Mouse (Mus musculus) gastrocnemius, adult 2 months (tissue): ENCODE data around the gene Mfsd4a. TPM values are rescaled to one million over a fixed set of nuclear protein-coding genes. Genes with fewer than 3 reads are reported as not detected.

Source experiments
- DNase-seq: peaks from one replicate; pipeline ENCODE4 v3.0.0; 2022
- H3K27ac ChIP-seq: fragments of 200-600 bp; 2 replicates; pipeline ENCODE4 v1.8.1; 2022; ENCODE audit warnings: mild to moderate bottlenecking
- H3K4me3 ChIP-seq: fragments of 200-600 bp; 2 replicates; pipeline ENCODE4 v1.8.1; 2022; ENCODE audit warnings: mild to moderate bottlenecking, moderate library complexity
- CTCF ChIP-seq: fragments of 200-600 bp; IDR thresholded peaks from 2 replicates; pipeline ENCODE4 v1.8.1; 2022; ENCODE audit warnings: antibody characterized with exemption, mild to moderate bottlenecking, moderate library complexity
- intact Hi-C: fragments of 180-260 bp; cut with DNase I; formaldehyde crosslinking; loops from one replicate; pipeline ENCODE4 v1.15.1; 2025
- total RNA-seq, 2 experiments: library from RNA; stranded (reverse); gene quantifications; 2 replicates each; pipeline ENCODE4 v1.2.3; 2021

Gene Mfsd4a
- total RNA-seq, 2 experiments from 2014 or later, result 4.4 to 9.8 TPM

GRCm38 (mm10) chr1:132093269-132093668, 25.4 kb upstream of the Mfsd4a start:
- intact Hi-C loops, result no loop called here
- no peak for DNase-seq
- no peak overlapping the region for H3K27ac ChIP-seq
- TF ChIP-seq CTCF, result no peak
- no peak overlapping the region for H3K4me3 ChIP-seq

- no peak overlapping the region for H3K27ac ChIP-seq
- intact Hi-C loops, result no loop called here
- no peak for DNase-seq
- TF ChIP-seq CTCF, result no peak
- no peak overlapping the region for H3K4me3 ChIP-seq
Measured at GRCm38 (mm10) chr1:132090266-132090665, 22.4 kb upstream of the Mfsd4a start.

GRCm38 (mm10) chr1:132089767-132090166, 21.9 kb upstream of the Mfsd4a start:
- intact Hi-C loops, result no loop called here
- TF ChIP-seq CTCF, result no peak
- DNase-seq, result no peak
- no peak overlapping the region for H3K27ac ChIP-seq
- no peak overlapping the region for H3K4me3 ChIP-seq

GRCm38 (mm10) chr1:132088181-132088671, 20.4 kb upstream of the Mfsd4a start:
- intact Hi-C loops, result no loop called here

GRCm38 (mm10) chr1:132085181-132086049, 17.6 kb upstream of the Mfsd4a start:
- Histone ChIP-seq H3K4me3 (no peak overlapping the region), H3K27ac (no peak overlapping the region)
- no peak for DNase-seq
- intact Hi-C loops, result no loop called here
- TF ChIP-seq CTCF, result no peak

More at GRCm38 (mm10) chr1:132088181-132088671, 20.4 kb upstream of the Mfsd4a start:
- no peak for TF ChIP-seq CTCF
- no peak overlapping the region for H3K4me3 ChIP-seq
- DNase-seq, result no peak
- no peak overlapping the region for H3K27ac ChIP-seq

- no peak for DNase-seq
- intact Hi-C loops, result no loop called here
- no peak for TF ChIP-seq CTCF
- Histone ChIP-seq H3K4me3 (no peak overlapping the region), H3K27ac (no peak overlapping the region)
Measured at GRCm38 (mm10) chr1:132078413-132078812, 10.6 kb upstream of the Mfsd4a start.

GRCm38 (mm10) chr1:132075576-132075975, 7.7 kb upstream of the Mfsd4a start:
- no peak for TF ChIP-seq CTCF
- intact Hi-C loops, result no loop called here
- H3K27ac ChIP-seq, result no peak overlapping the region
- no peak for DNase-seq
- no peak overlapping the region for H3K4me3 ChIP-seq

GRCm38 (mm10) chr1:132070659-132071058, 2.8 kb upstream of the Mfsd4a start:
- Histone ChIP-seq H3K4me3 (no peak overlapping the region), H3K27ac (no peak overlapping the region)
- intact Hi-C loops, result no loop called here
- no peak for TF ChIP-seq CTCF
- DNase-seq, result no peak

- intact Hi-C loops, result no loop called here
- Histone ChIP-seq H3K27ac (no peak overlapping the region), H3K4me3 (no peak overlapping the region)
- no peak for DNase-seq
- no peak for TF ChIP-seq CTCF
Measured at GRCm38 (mm10) chr1:132069436-132069835, 1.6 kb upstream of the Mfsd4a start.

GRCm38 (mm10) chr1:132065475-132066172, 2.2 kb downstream of the Mfsd4a start:
- TF ChIP-seq CTCF, result no peak
- intact Hi-C loops, result no loop called here
- H3K4me3 ChIP-seq, result no peak overlapping the region
- no peak for DNase-seq
- H3K27ac ChIP-seq, result no peak overlapping the region

- intact Hi-C loops, result no loop called here
- Histone ChIP-seq H3K4me3 (no peak overlapping the region), H3K27ac (no peak overlapping the region)
- DNase-seq, result no peak
- TF ChIP-seq CTCF, result no peak
Measured at GRCm38 (mm10) chr1:132065001-132065400, 2.9 kb downstream of the Mfsd4a start.

GRCm38 (mm10) chr1:132063096-132063495, 4.8 kb downstream of the Mfsd4a start:
- Histone ChIP-seq H3K27ac (no peak overlapping the region), H3K4me3 (no peak overlapping the region)
- no peak for TF ChIP-seq CTCF
- DNase-seq, result no peak
- intact Hi-C loops, result no loop called here
